Mouse (Mus musculus) embryo, embryonic 10.5 days (tissue): ENCODE data around the gene Crocc2.
A peak's percentile ranks its signal among the peaks of the same experiment; 100 is the strongest.

Experiments
- DNase-seq: peaks from one replicate; pipeline ENCODE4 v3.0.0-alpha.2; 2015; ENCODE audit warnings: low spot score

Gene Crocc2

GRCm38 (mm10) chr1:93271751-93272150 is 103.2 kb downstream of the Crocc2 start:
- no peak for DNase-seq

GRCm38 (mm10) chr1:93272409-93272821 is 103.9 kb downstream of the Crocc2 start:
- peak; percentile 64 for DNase-seq

GRCm38 (mm10) chr1:93275561-93275960 is 107.0 kb downstream of the Crocc2 start:
- no peak for DNase-seq

GRCm38 (mm10) chr1:93277041-93277440 is 108.5 kb downstream of the Crocc2 start:
- DNase-seq = no peak
